Mouse (Mus musculus): ENCODE measurements around the gene Gm42742.

- TF ChIP-seq GATA1 (IDR thresholded peaks at IDR 0.05; ENCODE audit: low read length) (no peak), TAL1 (IDR thresholded peaks at IDR 0.05; ENCODE audit: low read length) (no peak)
Observed at GRCm38 (mm10) chr7:126981601-126982000, 39.3 kb downstream of the Gm42742 start.

Measured in erythroblast, embryonic 14.5 days (primary cell).